Mouse (Mus musculus) olfactory bulb, adult 2 months (tissue): ENCODE measurements around the gene L3mbtl1.

Experiments
- CTCF ChIP-seq: fragments of 200-500 bp; IDR thresholded peaks from 2 replicates; pipeline ENCODE4 v1.5.1; 2012; ENCODE audit warnings: low read depth, mild to moderate bottlenecking, low read length, moderate library complexity; ENCODE audit not compliant: insufficient read depth
- POLR2A ChIP-seq: fragments of 200-500 bp; IDR thresholded peaks from 2 replicates; pipeline ENCODE4 v1.6.1; 2012; ENCODE audit warnings: mild to moderate bottlenecking, low read depth, low read length, moderate library complexity; ENCODE audit not compliant: insufficient read depth

DNA sequence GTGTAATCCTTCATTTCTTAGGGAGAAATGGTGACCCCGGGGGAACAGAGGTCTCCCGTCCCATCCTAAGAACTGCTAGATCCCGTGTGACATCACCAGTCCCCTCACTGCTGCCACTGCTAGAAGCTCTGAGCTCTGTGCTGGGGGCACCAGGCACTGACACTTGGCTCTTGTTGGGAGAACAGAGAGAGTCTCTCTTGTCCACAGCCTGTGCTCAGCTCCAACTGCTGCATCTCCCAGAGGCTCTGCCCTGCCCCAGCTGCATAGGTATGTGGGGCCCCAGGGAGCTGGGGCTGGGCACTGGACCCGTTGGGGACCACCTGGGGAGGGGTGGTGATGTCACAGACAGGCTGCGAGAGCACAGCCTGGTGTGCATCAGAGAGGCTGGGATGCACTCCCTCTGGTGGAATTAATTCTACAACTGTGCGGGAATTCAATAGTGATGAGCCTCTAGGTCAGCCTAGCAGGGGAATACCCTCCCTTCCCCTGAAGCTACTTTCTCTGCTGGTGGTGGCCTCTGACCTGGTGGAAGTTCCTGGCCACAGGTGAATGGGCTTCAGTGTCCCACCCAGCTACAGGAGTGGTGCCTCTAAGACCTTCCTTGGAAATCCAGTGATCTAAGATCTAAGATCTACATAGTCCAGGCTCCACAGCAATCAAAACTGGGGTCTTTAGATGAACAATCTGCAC, 48.3 kb downstream of the L3mbtl1 start:
- TF ChIP-seq POLR2A, result no peak
- TF ChIP-seq CTCF, result no peak
